Mouse (Mus musculus): Measurements from ENCODE around the gene Ccdc70. TPM values are rescaled to one million over a fixed set of nuclear protein-coding genes. Genes with fewer than 3 reads are reported as not detected.

Gene Ccdc70
- total RNA-seq, 2 experiments from 2014 or later: not detected

- no peak for DNase-seq (ENCODE audit: low spot score)
- intact Hi-C loops (cut with DNase I): no loop called here
Measured at GRCm38 (mm10) chr8:22022244-22022643, 52.7 kb downstream of the Ccdc70 start.

Other genes with a start within 250 kb of the Ccdc70 start
- not detected for gene Defa24, start 235.3 kb upstream of the Ccdc70 start, total RNA-seq (2021)
- gene Defb50, start 146.2 kb upstream of the Ccdc70 start, total RNA-seq (2021): not detected
- gene Defb2, start 129.8 kb upstream of the Ccdc70 start, total RNA-seq (2021): not detected
- not detected for gene Defb10, start 110.9 kb upstream of the Ccdc70 start, total RNA-seq (2021)
- gene Defb9, start 84.4 kb upstream of the Ccdc70 start, total RNA-seq (2021): not detected
- gene Defb11, start 63.4 kb upstream of the Ccdc70 start, total RNA-seq (2021): not detected
- not detected for gene Defb15, start 37.1 kb upstream of the Ccdc70 start, total RNA-seq (2021)
- not detected for gene Defb35, start 31.4 kb upstream of the Ccdc70 start, total RNA-seq (2021)
- not detected for gene Defb13, start 23.0 kb upstream of the Ccdc70 start, total RNA-seq (2021)
- gene Fam90a1a, start 11.1 kb upstream of the Ccdc70 start, total RNA-seq (2021): not detected
- gene Atp7b, start 90.5 kb downstream of the Ccdc70 start, total RNA-seq (2021): under 1 TPM; 0.08 to 0.11 TPM
- 1 to 10 TPM; 7.6 to 8.3 TPM for gene Alg11, start 90.9 kb downstream of the Ccdc70 start, total RNA-seq (2021)
- not detected for gene Nek5, start 155.3 kb downstream of the Ccdc70 start, total RNA-seq (2021)
- gene Nek3, start 196.7 kb downstream of the Ccdc70 start, total RNA-seq (2021): 1 to 10 TPM; 1.7 to 2.3 TPM
- under 1 TPM; 0.65 to 0.67 TPM for gene Ckap2, start 216.0 kb downstream of the Ccdc70 start, total RNA-seq (2021)
- gene Vps36, start 223.0 kb downstream of the Ccdc70 start, total RNA-seq (2021): 10 to 100 TPM; 27.4 to 27.7 TPM

Data from heart, postnatal 25 days (tissue).